ENCODE assay signal across 10 mouse cellular contexts in the genomic region with DNA sequence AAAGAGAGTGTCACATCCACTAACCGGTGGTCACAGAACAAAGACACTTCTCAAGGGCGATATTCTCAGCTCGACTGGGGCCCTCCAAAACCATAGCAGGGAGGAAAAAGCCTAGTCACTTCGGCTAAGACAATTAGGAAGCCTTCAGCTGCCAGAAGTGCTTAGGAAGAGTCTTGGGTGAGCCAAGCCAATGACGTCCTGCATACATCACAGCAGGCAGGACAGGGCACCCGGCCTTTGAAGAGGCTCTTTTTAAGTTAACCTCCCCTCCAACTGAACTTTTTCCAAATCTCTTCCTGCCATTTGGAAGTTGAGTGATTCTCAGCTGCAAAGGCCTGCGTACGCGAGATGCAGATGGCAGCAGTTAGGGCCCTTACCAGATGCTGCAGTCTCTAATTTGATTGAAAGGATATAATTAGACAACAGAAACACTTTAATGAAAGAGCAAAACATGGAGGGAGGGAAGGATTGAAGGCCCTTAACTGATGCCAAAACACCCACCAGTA. TPM values are rescaled to one million over a fixed set of nuclear protein-coding genes. Genes with fewer than 3 reads are reported as not detected.
DNase-seq lines count a peak whose midpoint lies in the region; ATAC-seq and TF ChIP-seq lines count a peak whose summit lies in the region.
"Had no signal": no experiment of that assay in that cellular context is flagged by ENCODE, and none has a peak within 500 bp of the region (broad histone marks: within the 10 kb centered on the region; RNA-seq: fewer than 3 reads in every experiment).

No protein-coding gene starts in this region.

- H3K36me3 ChIP-seq in midbrain, embryonic 10.5 days = no peaks in the 10 kb centered on the region
- no peaks in the 10 kb centered on the region for H3K36me3 ChIP-seq in midbrain, embryonic 13.5 days
- no peaks in the 10 kb centered on the region for H3K36me3 ChIP-seq in hindbrain, postnatal 0 days (ENCODE audit: insufficient read depth, low read length)

- no peak overlapping the region for H3K9ac ChIP-seq in midbrain, embryonic 13.5 days (replicated peaks)
- no peak overlapping the region for H3K9ac ChIP-seq in hindbrain, postnatal 0 days (replicated peaks; ENCODE audit: low read length)

- H3K27me3 ChIP-seq in midbrain, embryonic 10.5 days (ENCODE audit: low read depth, poor library complexity, severe bottlenecking) = 0 out of 2 replicates have a peak, but pooled peaks cover 7% of the 10 kb centered on the region
- 0 out of 2 replicates have a peak, but pooled peaks cover 7% of the 10 kb centered on the region for H3K27me3 ChIP-seq in midbrain, embryonic 13.5 days
- no peaks in the 10 kb centered on the region for H3K27me3 ChIP-seq in hindbrain, postnatal 0 days (ENCODE audit: insufficient read depth, low read length)

- H3K4me2 ChIP-seq in midbrain, embryonic 13.5 days (replicated peaks) = no peak overlapping the region
- H3K4me2 ChIP-seq in hindbrain, postnatal 0 days (ENCODE audit: low read depth, low read length) = no peak overlapping the region

- H3K27ac ChIP-seq in midbrain, embryonic 10.5 days (replicated peaks) = peak overlapping the region; percentile 50; the same call in 1 of the 2 replicates
- no peak overlapping the region; the same call in 1 of the 2 replicates for H3K27ac ChIP-seq in midbrain, embryonic 13.5 days
- peak overlapping the region; percentile 36; the same call in 1 of the 2 replicates for H3K27ac ChIP-seq in hindbrain, postnatal 0 days

- H3K4me3 ChIP-seq in midbrain, embryonic 10.5 days = no peak overlapping the region
- no peak overlapping the region for H3K4me3 ChIP-seq in midbrain, embryonic 13.5 days (replicated peaks)
- H3K4me3 ChIP-seq in hindbrain, postnatal 0 days (ENCODE audit: low read length) = no peak overlapping the region

- H3K9me3 ChIP-seq in midbrain, embryonic 10.5 days (replicated peaks) = no peaks in the 10 kb centered on the region
- no peaks in the 10 kb centered on the region for H3K9me3 ChIP-seq in midbrain, embryonic 13.5 days
- no peaks in the 10 kb centered on the region for H3K9me3 ChIP-seq in hindbrain, postnatal 0 days (ENCODE audit: low read length)

- 53% methylated on average over 9 of the region's 9 CpGs for WGBS in midbrain, embryonic 10.5 days
- 34% methylated on average over 9 of the region's 9 CpGs for WGBS in midbrain, embryonic 13.5 days
- WGBS in hindbrain, postnatal 0 days = 24% methylated on average over 9 of the region's 9 CpGs

- H3K4me1 ChIP-seq in midbrain, embryonic 10.5 days = peaks cover 42% of the 10 kb centered on the region
- H3K4me1 ChIP-seq in midbrain, embryonic 13.5 days (replicated peaks) = peaks cover 34% of the 10 kb centered on the region
- H3K4me1 ChIP-seq in hindbrain, postnatal 0 days (ENCODE audit: insufficient read depth, low read length) = peaks cover 4% of the 10 kb centered on the region; the same call in 1 of the 2 replicates

- TF ChIP-seq CTCF in hindbrain, postnatal 0 days (IDR thresholded peaks at IDR 0.05; ENCODE audit: low read depth) = no peak

- DNase-seq in embryo, embryonic 10.5 days (ENCODE audit: low spot score) = peak; percentile 43
- DNase-seq in embryo, embryonic 11 days = no peak
- DNase-seq in midbrain, embryonic 10.5 days (ENCODE audit: low spot score) = no peak
- DNase-seq in hindbrain, postnatal 0 days (ENCODE audit: low spot score) = peak; percentile 28
- DNase-seq in telencephalon, adult 2 months (ENCODE audit: low read depth, low spot score) = peak; percentile 24
- DNase-seq in lung, postnatal 4 days = no peak
- DNase-seq in kidney, postnatal 36 days = no peak
- DNase-seq: kidney, adult 11 months; right cerebral cortex, postnatal 25 days had no signal

- ATAC-seq in midbrain, embryonic 13.5 days = no peak
- 0 out of 2 replicates have a peak, but pooled peaks have one; percentile 21 for ATAC-seq in hindbrain, postnatal 0 days

RNA-seq across cellular contexts. Expression of gene Kremen1, which starts 5.8 kb away (rescaled TPM):
- 11.1 and 12.1 TPM in 2 replicates for polyA plus RNA-seq in midbrain, embryonic 10.5 days (2016; fragmentation: Nextera tagmentation; extraction: Ambion mirVana)
- polyA plus RNA-seq in midbrain, embryonic 13.5 days (2015; fragmentation: Nextera tagmentation; extraction: Ambion mirVana) = 5.2 and 7.5 TPM in 2 replicates
- 14.8 and 18.5 TPM in 2 replicates for total RNA-seq in hindbrain, postnatal 0 days (2014; rRNA removed)
- 3.2 and 3.6 TPM in 2 replicates for polyA plus RNA-seq in hindbrain, postnatal 0 days (2015; fragmentation: Nextera tagmentation; extraction: Ambion mirVana)

Comparison
In these comparisons a context has a peak if more than half of its experiments do, and no peak if none do; other contexts are left out.
1. DNase-seq: peak in embryo, embryonic 10.5 days (single experiment), hindbrain, postnatal 0 days (single experiment) and telencephalon, adult 2 months (single experiment); none in embryo, embryonic 11 days (single experiment), midbrain, embryonic 10.5 days (single experiment), lung, postnatal 4 days (0 of 2) and kidney, postnatal 36 days (0 of 2).